Mouse (Mus musculus): ENCODE data around the gene Clic4.

- TF ChIP-seq CTCF (IDR thresholded peaks at IDR 0.05; ENCODE audit: extremely low read depth, insufficient read depth, insufficient read length, insufficient replicate concordance) (peak; percentile 92; the same call in 1 of the 2 replicates), POLR2A (IDR thresholded peaks at IDR 0.05; ENCODE audit: low read depth, low read length) (no peak)
Observed at GRCm38 (mm10) chr4:135317966-135318365, 45.4 kb upstream of the Clic4 start.
